Mouse (Mus musculus) heart, embryonic 16.5 days (tissue): Measurements from ENCODE around the gene Pola2. TPM values are rescaled to one million over a fixed set of nuclear protein-coding genes. Genes with fewer than 3 reads are reported as not detected.
A peak's percentile ranks its signal among the peaks of the same experiment; 100 is the strongest.

Experiments used
- ATAC-seq: fragments of 200-750 bp; cut with Nextera tagmentation; replicated peaks from 2 replicates; pipeline ENCODE4 v1.8.0; 2017; ENCODE audit warnings: moderate number of reproducible peaks; ENCODE audit not compliant: insufficient read depth, low FRiP score; ENCODE audit errors: extremely low read depth
- H3K27ac ChIP-seq: fragments of 300-500 bp; sonication (generic); 2 replicates; pipeline ENCODE4 v1.5.1; 2014; ENCODE audit warnings: mild to moderate bottlenecking, low read length, control low read depth, moderate library complexity
- H3K27me3 ChIP-seq: fragments of 300-500 bp; sonication (generic); 2 replicates; pipeline ENCODE4 v1.6.1; 2014; ENCODE audit warnings: low read length, mixed read lengths; ENCODE audit not compliant: control insufficient read depth, insufficient read depth
- H3K36me3 ChIP-seq: fragments of 300-500 bp; sonication (generic); 2 replicates; pipeline ENCODE4 v1.6.1; 2014; ENCODE audit not compliant: control insufficient read depth, insufficient read depth
- H3K4me1 ChIP-seq: fragments of 300-500 bp; sonication (generic); 2 replicates; pipeline ENCODE4 v1.6.1; 2014; ENCODE audit warnings: low read length, mixed read lengths; ENCODE audit not compliant: control insufficient read depth, insufficient read depth
- H3K4me2 ChIP-seq: fragments of 300-500 bp; sonication (generic); 2 replicates; pipeline ENCODE4 v1.6.1; 2014; ENCODE audit warnings: low read depth, mild to moderate bottlenecking, control low read depth, low read length
- H3K4me3 ChIP-seq: fragments of 300-500 bp; sonication (generic); 2 replicates; pipeline ENCODE4 v1.5.1; 2014; ENCODE audit warnings: mild to moderate bottlenecking, control low read depth, low read length
- H3K9ac ChIP-seq: fragments of 300-500 bp; sonication (generic); 2 replicates; pipeline ENCODE4 v1.6.1; 2014; ENCODE audit warnings: low read length, control low read depth
- H3K9me3 ChIP-seq: fragments of 300-500 bp; sonication (generic); replicated peaks from 2 replicates; pipeline ENCODE4 v1.6.1; 2016; ENCODE audit warnings: low read length; ENCODE audit not compliant: control insufficient read depth
- WGBS: fragments of 180-500 bp; shearing (Covaris S2); extraction: QIAGEN DNeasy Blood & Tissue Kit; methylation state at CpG from one replicate; pipeline ENCODE4 v1.1.7; 2014; 5-methylcytosine and 5-hydroxymethylcytosine counted together
- polyA plus RNA-seq: library from polyadenylated mRNA; unstranded; fragments of >200 nt; fragmentation: Nextera tagmentation; extraction: Ambion mirVana; gene quantifications from 2 replicates; pipeline ENCODE4 v1.2.1, GENCODE M21; 2015

Pola2 gene
- polyA plus RNA-seq, 1 experiment from 2014 or later, result 55.2 TPM

DNA sequence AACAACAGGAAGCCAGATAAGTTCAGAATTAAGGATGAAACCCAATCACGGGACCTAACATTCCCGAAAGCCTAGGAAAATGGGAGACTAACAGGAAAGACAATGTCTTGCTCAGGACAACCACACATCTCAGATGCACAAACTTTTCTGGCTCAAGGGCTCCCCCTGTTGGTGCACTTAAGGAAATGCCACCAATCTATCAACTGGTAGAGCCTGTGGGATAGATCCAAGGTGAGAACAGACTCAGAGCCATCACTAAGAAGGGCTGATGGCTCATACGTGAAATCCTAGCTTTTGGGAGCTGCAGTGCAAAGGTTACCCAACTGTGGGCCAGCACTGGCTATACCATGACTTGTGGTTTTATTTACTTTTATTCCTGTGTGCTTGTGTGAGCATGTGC, 7.3 kb downstream of the Pola2 start:
- H3K4me2 ChIP-seq, result 0 out of 2 replicates have a peak overlapping the region, but pooled peaks have one; percentile 50
- peaks cover 29% of the 10 kb centered on the region for H3K4me1 ChIP-seq
- no peak; the same call in 1 of the 2 replicates for ATAC-seq
- no peak overlapping the region for H3K4me3 ChIP-seq
- H3K9me3 ChIP-seq, result no peaks in the 10 kb centered on the region
- H3K9ac ChIP-seq, result no peak overlapping the region
- H3K27me3 ChIP-seq, result no peaks in the 10 kb centered on the region
- peak overlapping the region; percentile 76; the same call in 1 of the 2 replicates for H3K27ac ChIP-seq
- H3K36me3 ChIP-seq, result peaks cover 10% of the 10 kb centered on the region; the same call in 1 of the 2 replicates
- 15% methylated on average over 3 of the region's 3 CpGs for WGBS

DNA sequence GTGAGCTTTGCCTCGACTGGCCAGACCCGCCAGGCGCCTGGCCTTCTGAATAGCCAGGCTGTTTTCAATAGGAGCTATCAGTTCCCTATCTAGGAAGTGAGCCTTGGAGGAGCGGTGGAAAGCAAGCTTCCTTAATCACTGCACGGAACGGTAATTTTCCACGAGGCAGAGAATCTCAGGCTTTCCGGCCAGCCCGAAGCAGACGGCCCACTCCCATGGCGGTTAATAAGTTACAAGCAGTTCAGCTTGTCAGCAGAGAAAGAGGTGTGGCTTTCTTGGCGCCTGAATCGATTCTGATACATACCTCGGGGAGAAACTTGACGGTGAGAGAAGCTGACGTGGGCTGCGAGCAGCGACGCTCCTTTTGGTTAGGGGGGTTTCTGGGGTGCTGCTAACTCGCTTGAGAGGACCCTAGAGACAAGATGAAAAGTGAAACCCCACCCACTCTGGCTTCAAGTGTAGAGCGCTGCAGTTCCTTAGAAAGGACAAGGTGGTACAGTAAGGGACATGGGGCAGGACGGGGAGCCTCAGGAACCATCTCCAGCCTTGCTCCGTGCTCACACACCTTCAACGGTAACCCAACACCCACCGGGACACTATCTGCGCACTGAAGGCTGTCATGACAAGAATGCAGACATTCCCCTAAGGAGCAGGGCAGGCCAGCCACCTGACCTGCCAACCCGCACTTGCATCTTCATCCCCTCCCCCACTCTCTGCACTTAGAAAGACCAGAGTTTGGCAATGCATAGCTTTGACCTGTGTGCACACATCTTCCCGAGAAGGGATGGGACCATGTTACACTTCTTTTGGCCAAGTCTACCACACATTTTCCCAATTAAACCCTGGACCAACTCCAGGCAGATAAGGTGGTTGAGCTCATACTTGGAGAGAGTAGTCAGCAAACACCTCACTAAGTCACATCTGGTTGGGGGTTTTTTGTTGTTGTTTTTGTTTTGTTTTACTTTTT, 8.0 kb downstream of the Pola2 start:
- Histone ChIP-seq H3K4me3 (peak overlapping the region; percentile 17), H3K9me3 (no peaks in the 10 kb centered on the region), H3K9ac (no peak overlapping the region), H3K36me3 (peaks cover 13% of the 10 kb centered on the region), H3K27me3 (no peaks in the 10 kb centered on the region), H3K4me1 (peaks cover 33% of the 10 kb centered on the region), H3K27ac (peak overlapping the region; percentile 76), H3K4me2 (peak overlapping the region; percentile 50)
- ATAC-seq, result 0 out of 2 replicates have a peak, but pooled peaks have one; percentile 19
- WGBS, result 55% methylated on average over 28 of the region's 28 CpGs

DNA sequence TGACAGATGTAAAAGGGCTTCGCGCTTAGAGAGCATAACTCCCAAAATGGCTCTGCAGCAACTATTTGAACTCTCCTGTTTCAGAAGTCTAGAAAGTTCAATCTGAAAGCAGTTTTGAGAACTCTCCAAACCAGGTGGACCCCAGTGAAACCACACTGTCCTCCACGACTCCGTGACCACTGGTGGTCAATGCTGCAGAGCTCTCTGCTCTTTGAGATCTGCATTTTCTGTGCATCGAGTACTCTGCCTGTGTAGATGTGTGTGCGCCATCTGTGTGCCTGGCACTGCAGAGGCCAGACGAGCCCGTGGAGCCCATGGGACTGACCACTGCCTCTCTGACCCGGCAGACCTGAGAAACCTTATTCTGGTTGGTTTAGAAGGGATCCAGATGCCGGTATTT, 9.1 kb downstream of the Pola2 start:
- H3K27ac ChIP-seq, result peak overlapping the region; percentile 76; the same call in 1 of the 2 replicates
- no peak overlapping the region for H3K4me3 ChIP-seq
- H3K4me1 ChIP-seq, result peaks cover 33% of the 10 kb centered on the region
- no peak overlapping the region for H3K9ac ChIP-seq
- WGBS, result 86% methylated on average over 10 of the region's 10 CpGs
- peaks cover 20% of the 10 kb centered on the region for H3K36me3 ChIP-seq
- no peak for ATAC-seq
- H3K9me3 ChIP-seq, result no peaks in the 10 kb centered on the region
- H3K4me2 ChIP-seq, result no peak overlapping the region
- H3K27me3 ChIP-seq, result no peaks in the 10 kb centered on the region

DNA sequence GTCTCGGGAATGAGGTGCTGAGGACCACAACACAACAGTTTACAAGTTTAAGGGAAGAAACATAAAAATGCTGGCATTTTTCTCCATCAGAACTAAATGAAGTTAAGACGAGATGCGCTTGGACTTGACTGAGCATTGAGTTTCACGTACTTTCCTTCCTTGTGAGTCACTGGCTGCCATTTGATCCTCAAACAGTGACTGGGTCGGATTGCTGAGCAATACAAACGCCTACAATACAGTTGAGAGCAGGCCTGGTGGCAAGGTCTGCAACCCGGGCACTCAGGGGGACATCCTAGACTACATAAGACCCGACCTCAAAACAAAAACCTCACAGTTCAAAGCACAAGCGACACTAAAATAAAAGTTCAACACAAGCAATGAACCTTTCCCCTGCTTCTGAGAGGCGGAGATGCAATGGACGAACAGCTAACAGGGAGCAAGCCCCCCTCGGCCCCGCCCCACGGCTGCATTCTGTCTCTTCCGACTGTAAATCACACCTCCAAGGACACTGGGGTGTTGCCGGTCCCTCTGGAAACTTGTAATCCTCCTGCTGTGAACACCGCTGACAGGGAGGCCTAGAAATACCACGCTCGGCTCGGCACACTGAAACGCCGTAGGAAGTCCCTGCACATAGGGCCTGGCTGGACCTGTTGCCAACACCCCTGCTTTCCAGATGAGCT, 9.8 kb downstream of the Pola2 start:
- ATAC-seq, result no peak
- Histone ChIP-seq H3K27ac (no peak overlapping the region), H3K9ac (no peak overlapping the region), H3K9me3 (no peaks in the 10 kb centered on the region), H3K27me3 (no peaks in the 10 kb centered on the region), H3K36me3 (peaks cover 20% of the 10 kb centered on the region), H3K4me1 (peaks cover 33% of the 10 kb centered on the region), H3K4me3 (no peak overlapping the region), H3K4me2 (no peak overlapping the region)
- 79% methylated on average over 22 of the region's 22 CpGs for WGBS

DNA sequence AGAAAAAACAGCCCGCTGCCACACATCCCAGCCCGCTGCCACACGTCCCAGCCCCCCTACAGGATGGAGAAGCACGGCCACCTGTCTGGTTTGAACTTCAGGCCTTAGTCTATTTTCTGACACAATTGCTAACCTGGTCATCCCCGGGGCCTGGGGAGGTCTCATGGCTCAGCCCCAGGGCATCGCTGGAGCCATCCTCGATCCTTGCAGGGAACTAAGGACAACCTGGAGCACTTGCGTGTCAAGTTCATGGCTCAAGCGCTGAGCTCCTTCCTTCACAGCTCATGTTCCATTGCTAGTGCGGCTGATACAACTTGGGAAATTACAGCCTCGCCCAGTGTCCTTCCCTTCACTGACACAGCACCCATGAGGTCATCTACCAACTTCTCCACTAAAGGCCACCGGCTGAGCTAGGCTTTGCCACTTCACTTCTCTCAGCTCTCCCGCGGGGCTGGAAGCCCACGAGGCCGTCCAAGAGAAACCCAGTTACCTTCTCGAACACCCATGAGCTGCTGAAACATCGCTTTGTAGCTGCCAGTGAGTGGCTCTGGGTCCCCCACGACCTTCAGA, 10.7 kb downstream of the Pola2 start:
- ATAC-seq, result no peak

DNA sequence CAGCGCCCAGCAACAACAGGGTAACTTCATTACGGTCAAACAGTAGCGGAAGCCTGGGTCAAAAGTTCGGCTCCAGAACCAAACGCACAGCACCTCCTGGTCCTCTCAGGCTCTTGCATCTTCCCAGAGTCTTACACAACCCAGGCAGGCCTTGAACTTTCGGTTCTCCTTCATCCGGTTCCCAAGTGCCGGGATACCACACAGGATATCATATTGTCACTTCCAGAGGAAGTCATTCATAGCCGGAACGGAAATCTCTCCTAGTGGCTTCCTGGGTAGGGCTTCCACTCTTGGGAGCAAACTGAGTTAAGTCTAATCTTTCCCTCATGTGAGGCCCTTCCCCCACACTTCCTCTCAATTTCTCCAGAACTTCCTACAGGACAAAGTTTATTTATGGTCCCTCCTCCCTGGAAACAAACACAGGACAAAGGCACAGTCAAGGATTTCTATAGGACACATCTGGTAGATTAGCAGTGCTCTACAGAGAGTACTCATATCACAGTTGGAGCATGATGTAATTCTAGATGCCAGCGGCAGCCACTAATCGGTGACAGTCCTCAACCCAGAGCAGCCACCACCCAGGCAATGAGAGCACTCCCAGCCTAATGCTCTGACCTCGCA, 11.8 kb downstream of the Pola2 start:
- peak overlapping the region; percentile 25 for H3K4me3 ChIP-seq
- peak overlapping the region; percentile 86 for H3K27ac ChIP-seq
- 36% methylated on average over 13 of the region's 13 CpGs for WGBS
- H3K4me1 ChIP-seq, result peaks cover 33% of the 10 kb centered on the region
- H3K9ac ChIP-seq, result peak overlapping the region; percentile 60
- H3K9me3 ChIP-seq, result no peaks in the 10 kb centered on the region
- no peaks in the 10 kb centered on the region for H3K27me3 ChIP-seq
- ATAC-seq, result peak; percentile 49
- H3K4me2 ChIP-seq, result peak overlapping the region; percentile 50
- H3K36me3 ChIP-seq, result peaks cover 24% of the 10 kb centered on the region

More for the DNA sequence above, 10.7 kb downstream of the Pola2 start:
- Histone ChIP-seq H3K27me3 (no peaks in the 10 kb centered on the region), H3K27ac (peak overlapping the region; percentile 86), H3K36me3 (peaks cover 19% of the 10 kb centered on the region), H3K9me3 (no peaks in the 10 kb centered on the region), H3K4me3 (no peak overlapping the region), H3K9ac (peak overlapping the region; percentile 44), H3K4me1 (peaks cover 33% of the 10 kb centered on the region), H3K4me2 (no peak overlapping the region)
- 66% methylated on average over 19 of the region's 19 CpGs for WGBS

DNA sequence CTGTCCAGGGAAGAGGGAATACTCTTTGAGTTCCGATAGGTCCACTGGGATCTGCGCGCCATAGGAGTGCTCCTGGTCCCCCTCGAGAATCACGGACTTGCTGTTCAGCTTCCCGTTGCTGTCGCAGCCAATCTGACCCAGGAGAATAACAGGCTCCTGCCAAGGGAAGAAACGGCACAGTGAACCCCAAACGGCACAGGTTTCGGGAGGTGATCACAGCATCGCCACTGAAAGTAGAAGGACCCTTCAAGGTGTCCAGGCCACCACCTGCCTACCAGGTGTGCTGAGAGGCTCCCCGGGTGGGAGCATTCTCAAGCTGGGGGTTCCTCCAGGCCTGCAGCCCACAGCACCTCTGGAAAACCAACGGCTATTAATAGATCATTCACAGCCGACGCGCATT, 12.4 kb downstream of the Pola2 start:
- peak; percentile 23 for ATAC-seq
- H3K4me2 ChIP-seq, result peak overlapping the region; percentile 50
- peak overlapping the region; percentile 25 for H3K4me3 ChIP-seq
- peaks cover 24% of the 10 kb centered on the region for H3K36me3 ChIP-seq
- peak overlapping the region; percentile 86 for H3K27ac ChIP-seq
- H3K9ac ChIP-seq, result peak overlapping the region; percentile 60
- peaks cover 33% of the 10 kb centered on the region for H3K4me1 ChIP-seq
- no peaks in the 10 kb centered on the region for H3K9me3 ChIP-seq
- 58% methylated on average over 16 of the region's 16 CpGs for WGBS
- H3K27me3 ChIP-seq, result no peaks in the 10 kb centered on the region

DNA sequence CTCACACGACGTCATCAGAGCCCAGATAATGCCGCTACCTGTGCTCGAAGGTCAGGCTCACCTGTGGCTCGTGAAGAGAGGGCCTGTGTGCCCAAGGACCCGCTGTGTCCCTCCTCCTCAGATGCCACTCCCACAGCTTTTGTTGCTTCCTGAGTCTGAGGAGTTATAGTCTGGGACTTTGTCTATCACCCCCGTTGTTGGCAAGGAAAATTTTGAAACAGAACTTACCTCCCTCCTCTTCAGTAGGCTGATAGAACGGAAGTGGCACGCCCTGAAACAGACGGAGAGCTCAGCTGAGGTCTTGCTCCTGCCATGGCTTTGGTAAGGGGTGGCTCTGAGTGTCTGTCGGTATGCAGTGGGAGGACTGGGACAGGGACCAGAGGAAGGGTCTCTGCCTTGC, 13.8 kb downstream of the Pola2 start:
- ATAC-seq, result no peak
- no peak overlapping the region for H3K9ac ChIP-seq
- no peaks in the 10 kb centered on the region for H3K27me3 ChIP-seq
- H3K36me3 ChIP-seq, result peaks cover 24% of the 10 kb centered on the region
- H3K4me3 ChIP-seq, result no peak overlapping the region
- H3K4me2 ChIP-seq, result no peak overlapping the region
- 90% methylated on average over 11 of the region's 11 CpGs for WGBS
- H3K4me1 ChIP-seq, result peaks cover 39% of the 10 kb centered on the region
- no peak overlapping the region for H3K27ac ChIP-seq
- H3K9me3 ChIP-seq, result no peaks in the 10 kb centered on the region
